Mouse (Mus musculus) hindbrain, embryonic 13.5 days (tissue): ENCODE measurements around the gene Olfr985. TPM values are rescaled to one million over a fixed set of nuclear protein-coding genes. Genes with fewer than 3 reads are reported as not detected.

Experiments
- ATAC-seq: fragments of 200-750 bp; cut with Nextera tagmentation; 2 replicates; pipeline ENCODE4 v1.8.0; 2017; ENCODE audit warnings: moderate TSS enrichment; ENCODE audit not compliant: low FRiP score
- H3K27ac ChIP-seq: fragments of 300-500 bp; sonication (generic); 2 replicates; pipeline ENCODE4 v1.5.1; 2015; ENCODE audit warnings: inconsistent platforms, mild to moderate bottlenecking, moderate library complexity
- H3K27me3 ChIP-seq: fragments of 300-500 bp; sonication (generic); 2 replicates; pipeline ENCODE4 v1.6.1; 2015; ENCODE audit warnings: mild to moderate bottlenecking, inconsistent platforms
- H3K36me3 ChIP-seq: fragments of 300-500 bp; sonication (generic); 2 replicates; pipeline ENCODE4 v1.6.1; 2015; ENCODE audit warnings: mild to moderate bottlenecking, inconsistent platforms
- H3K4me1 ChIP-seq: fragments of 300-500 bp; sonication (generic); replicated peaks from 2 replicates; pipeline ENCODE4 v1.6.1; 2015; ENCODE audit warnings: inconsistent platforms
- H3K4me2 ChIP-seq: fragments of 300-500 bp; sonication (generic); 2 replicates; pipeline ENCODE4 v1.6.1; 2015; ENCODE audit warnings: inconsistent platforms, mild to moderate bottlenecking, moderate library complexity
- H3K4me3 ChIP-seq: fragments of 300-500 bp; sonication (generic); 2 replicates; pipeline ENCODE4 v1.5.1; 2015; ENCODE audit warnings: mild to moderate bottlenecking, inconsistent platforms
- H3K9ac ChIP-seq: fragments of 300-500 bp; sonication (generic); 2 replicates; pipeline ENCODE4 v1.6.1; 2015; ENCODE audit warnings: mild to moderate bottlenecking, inconsistent platforms
- H3K9me3 ChIP-seq: fragments of 300-500 bp; sonication (generic); 2 replicates; pipeline ENCODE4 v1.6.1; 2016; ENCODE audit warnings: inconsistent platforms
- WGBS: fragments of 180-500 bp; shearing (Covaris S2); methylation state at CpG from one replicate; pipeline ENCODE4 v1.1.7; 2015; 5-methylcytosine and 5-hydroxymethylcytosine counted together
- polyA plus RNA-seq: library from polyadenylated mRNA; unstranded; fragments of >200 nt; fragmentation: Nextera tagmentation; extraction: Ambion mirVana; gene quantifications from 2 replicates; pipeline ENCODE4 v1.2.1, GENCODE M21; 2015

Gene Olfr985
- polyA plus RNA-seq: not detected in 2 replicates

- Histone ChIP-seq H3K36me3 (no peaks in the 10 kb centered on the region), H3K4me1 (no peaks in the 10 kb centered on the region), H3K4me3 (no peak within 1 kb of the TSS), H3K4me2 (no peak within 1 kb of the TSS), H3K27me3 (no peaks in the 10 kb centered on the region), H3K27ac (no peak within 1 kb of the TSS), H3K9ac (no peak within 1 kb of the TSS), H3K9me3 (no peaks in the 10 kb centered on the region)
- WGBS: 95% methylated on average over 1 of the region's 1 CpGs
- no peak for ATAC-seq
Observed at GRCm38 (mm10) chr9:40130084-40130483, at the start of gene Olfr985. Gene Olfr985, minus strand, starts transcription at chr9:40130184.

GRCm38 (mm10) chr9:40177017-40177416, 47.0 kb upstream of the Olfr985 start:
- WGBS: 84% methylated on average over 6 of the region's 6 CpGs
- Histone ChIP-seq H3K4me1 (no peaks in the 10 kb centered on the region), H3K4me2 (no peak overlapping the region), H3K4me3 (no peak overlapping the region), H3K27ac (no peak overlapping the region), H3K36me3 (no peaks in the 10 kb centered on the region), H3K27me3 (no peaks in the 10 kb centered on the region), H3K9me3 (no peaks in the 10 kb centered on the region), H3K9ac (no peak overlapping the region)
- ATAC-seq: no peak

GRCm38 (mm10) chr9:40166446-40166845, 36.5 kb upstream of the Olfr985 start:
- Histone ChIP-seq H3K4me3 (no peak overlapping the region), H3K9ac (no peak overlapping the region), H3K27me3 (no peaks in the 10 kb centered on the region), H3K4me1 (no peaks in the 10 kb centered on the region), H3K4me2 (no peak overlapping the region), H3K36me3 (no peaks in the 10 kb centered on the region), H3K27ac (no peak overlapping the region), H3K9me3 (no peaks in the 10 kb centered on the region)
- no peak for ATAC-seq
- WGBS: 100% methylated on average over 1 of the region's 1 CpGs

- no peaks in the 10 kb centered on the region for H3K36me3 ChIP-seq
- H3K4me1 ChIP-seq: no peaks in the 10 kb centered on the region
- H3K4me2 ChIP-seq: no peak overlapping the region
- H3K27me3 ChIP-seq: no peaks in the 10 kb centered on the region
- no peak for ATAC-seq
- H3K4me3 ChIP-seq: no peak overlapping the region
- H3K9me3 ChIP-seq: no peaks in the 10 kb centered on the region
- WGBS: 72% methylated on average over 4 of the region's 4 CpGs
- no peak overlapping the region for H3K9ac ChIP-seq
- no peak overlapping the region for H3K27ac ChIP-seq
Observed at GRCm38 (mm10) chr9:40155118-40155644, 25.2 kb upstream of the Olfr985 start.

GRCm38 (mm10) chr9:40141544-40141943, 11.6 kb upstream of the Olfr985 start:
- H3K9me3 ChIP-seq: no peaks in the 10 kb centered on the region
- 65% methylated on average over 1 of the region's 1 CpGs for WGBS
- H3K4me3 ChIP-seq: no peak overlapping the region
- H3K27me3 ChIP-seq: no peaks in the 10 kb centered on the region
- H3K36me3 ChIP-seq: no peaks in the 10 kb centered on the region
- no peak for ATAC-seq
- H3K4me1 ChIP-seq: no peaks in the 10 kb centered on the region
- no peak overlapping the region for H3K27ac ChIP-seq
- no peak overlapping the region for H3K4me2 ChIP-seq
- no peak overlapping the region for H3K9ac ChIP-seq

- Histone ChIP-seq H3K27ac (no peak overlapping the region), H3K27me3 (no peaks in the 10 kb centered on the region), H3K4me1 (no peaks in the 10 kb centered on the region), H3K36me3 (no peaks in the 10 kb centered on the region), H3K9ac (no peak overlapping the region), H3K9me3 (no peaks in the 10 kb centered on the region), H3K4me2 (no peak overlapping the region), H3K4me3 (no peak overlapping the region)
- ATAC-seq: no peak
- WGBS: 79% methylated on average over 4 of the region's 4 CpGs
Observed at GRCm38 (mm10) chr9:40139484-40139883, 9.5 kb upstream of the Olfr985 start.

GRCm38 (mm10) chr9:40136987-40137688, 7.2 kb upstream of the Olfr985 start:
- H3K9me3 ChIP-seq: no peaks in the 10 kb centered on the region
- no peaks in the 10 kb centered on the region for H3K4me1 ChIP-seq
- H3K27me3 ChIP-seq: no peaks in the 10 kb centered on the region
- H3K4me3 ChIP-seq: no peak overlapping the region
- WGBS: 86% methylated on average over 6 of the region's 6 CpGs
- H3K27ac ChIP-seq: no peak overlapping the region
- no peak overlapping the region for H3K4me2 ChIP-seq
- H3K36me3 ChIP-seq: no peaks in the 10 kb centered on the region
- no peak for ATAC-seq
- no peak overlapping the region for H3K9ac ChIP-seq

- no peaks in the 10 kb centered on the region for H3K27me3 ChIP-seq
- no peak overlapping the region for H3K27ac ChIP-seq
- no peak overlapping the region for H3K9ac ChIP-seq
- WGBS: 93% methylated on average over 1 of the region's 1 CpGs
- no peak for ATAC-seq
- H3K4me2 ChIP-seq: no peak overlapping the region
- H3K4me3 ChIP-seq: no peak overlapping the region
- no peaks in the 10 kb centered on the region for H3K9me3 ChIP-seq
- no peaks in the 10 kb centered on the region for H3K4me1 ChIP-seq
- H3K36me3 ChIP-seq: no peaks in the 10 kb centered on the region
Observed at GRCm38 (mm10) chr9:40130556-40130955, 572 bp upstream of the Olfr985 start.

GRCm38 (mm10) chr9:40117287-40117659, 12.7 kb downstream of the Olfr985 start:
- WGBS: 86% methylated on average over 5 of the region's 5 CpGs
- Histone ChIP-seq H3K9me3 (no peaks in the 10 kb centered on the region), H3K27ac (no peak overlapping the region), H3K4me2 (no peak overlapping the region), H3K4me3 (no peak overlapping the region), H3K4me1 (no peaks in the 10 kb centered on the region), H3K36me3 (no peaks in the 10 kb centered on the region), H3K9ac (no peak overlapping the region), H3K27me3 (no peaks in the 10 kb centered on the region)
- ATAC-seq: no peak

GRCm38 (mm10) chr9:40116645-40117286, 13.2 kb downstream of the Olfr985 start:
- no peak for ATAC-seq
- WGBS: 67% methylated on average over 10 of the region's 10 CpGs
- H3K27ac ChIP-seq: no peak overlapping the region
- H3K4me2 ChIP-seq: no peak overlapping the region
- no peaks in the 10 kb centered on the region for H3K9me3 ChIP-seq
- H3K4me1 ChIP-seq: no peaks in the 10 kb centered on the region
- no peaks in the 10 kb centered on the region for H3K36me3 ChIP-seq
- no peak overlapping the region for H3K4me3 ChIP-seq
- H3K9ac ChIP-seq: no peak overlapping the region
- H3K27me3 ChIP-seq: no peaks in the 10 kb centered on the region

GRCm38 (mm10) chr9:40114106-40114505, 15.9 kb downstream of the Olfr985 start, which contains the start of gene Olfr984:
Gene Olfr984, minus strand, starts transcription at chr9:40114206.
- no peak for ATAC-seq
- Histone ChIP-seq H3K36me3 (no peaks in the 10 kb centered on the region), H3K27me3 (no peaks in the 10 kb centered on the region), H3K9ac (no peak within 1 kb of the TSS), H3K9me3 (no peaks in the 10 kb centered on the region), H3K4me1 (no peaks in the 10 kb centered on the region), H3K4me3 (no peak within 1 kb of the TSS), H3K27ac (no peak within 1 kb of the TSS), H3K4me2 (no peak within 1 kb of the TSS)
- 86% methylated on average over 2 of the region's 2 CpGs for WGBS

- H3K9ac ChIP-seq: no peak overlapping the region
- no peak overlapping the region for H3K4me2 ChIP-seq
- H3K9me3 ChIP-seq: no peaks in the 10 kb centered on the region
- H3K27ac ChIP-seq: no peak overlapping the region
- no peaks in the 10 kb centered on the region for H3K4me1 ChIP-seq
- no peak overlapping the region for H3K4me3 ChIP-seq
- H3K36me3 ChIP-seq: no peaks in the 10 kb centered on the region
- ATAC-seq: no peak
- H3K27me3 ChIP-seq: no peaks in the 10 kb centered on the region
- WGBS: 67% methylated on average over 3 of the region's 3 CpGs
Observed at GRCm38 (mm10) chr9:40094769-40095168, 35.2 kb downstream of the Olfr985 start.

- H3K4me2 ChIP-seq: no peak within 1 kb of the TSS
- WGBS: 89% methylated on average over 2 of the region's 2 CpGs
- H3K9me3 ChIP-seq: no peaks in the 10 kb centered on the region
- no peak within 1 kb of the TSS for H3K27ac ChIP-seq
- H3K4me3 ChIP-seq: no peak within 1 kb of the TSS
- H3K36me3 ChIP-seq: no peaks in the 10 kb centered on the region
- ATAC-seq: no peak
- no peaks in the 10 kb centered on the region for H3K27me3 ChIP-seq
- H3K4me1 ChIP-seq: no peaks in the 10 kb centered on the region
- no peak within 1 kb of the TSS for H3K9ac ChIP-seq
Observed at GRCm38 (mm10) chr9:40093495-40093894, 36.5 kb downstream of the Olfr985 start, which contains the start of gene Olfr983. Gene Olfr983, minus strand, starts transcription at chr9:40093595.
